Mouse (Mus musculus): ENCODE data around the gene Cxcl3. TPM values are rescaled to one million over a fixed set of nuclear protein-coding genes. Genes with fewer than 3 reads are reported as not detected.
"Not testable (repeated sequence)": the region's sequence is repeated elsewhere in the genome, so short reads cannot be mapped to it uniquely, and the experiment has no call there.

The Cxcl3 gene
- total and polyA plus RNA-seq, 2 experiments: not detected

- Histone ChIP-seq H3K4me3 (ENCODE audit: insufficient read depth, low read depth, low read length) (no peak overlapping the region), H3K27me3 (ENCODE audit: control insufficient read depth, insufficient read depth, low read length) (no peaks in the 10 kb centered on the region), H3K9ac (ENCODE audit: low read depth, low read length) (no peak overlapping the region), H3K79me2 (ENCODE audit: control insufficient read depth, insufficient read depth, low read length) (no peaks in the 10 kb centered on the region), H3K36me3 (ENCODE audit: control insufficient read depth, insufficient read depth, low read length) (no peaks in the 10 kb centered on the region), H3K4me1 (ENCODE audit: control insufficient read depth, insufficient read depth, low read length) (no peaks in the 10 kb centered on the region), H3K27ac (replicated peaks; ENCODE audit: insufficient read depth, low read depth, low read length) (no peak overlapping the region)
- 84% methylated on average over 4 of the region's 4 CpGs for WGBS
- TF ChIP-seq CTCF (IDR thresholded peaks at IDR 0.05; ENCODE audit: low read depth, low read length): peak; percentile 34; the same call in 1 of the 2 replicates
- TF ChIP-seq POLR2A (IDR thresholded peaks at IDR 0.05; ENCODE audit: extremely low read depth, insufficient read depth, low read length): no peak
- peak; percentile 20 for DNase-seq (ENCODE audit: extremely low read depth, low read depth, low spot score)
Observed at GRCm38 (mm10) chr5:90788114-90788513, 2.2 kb downstream of the Cxcl3 start.

GRCm38 (mm10) chr5:90789306-90790073 is 3.6 kb downstream of the Cxcl3 start:
- TF ChIP-seq POLR2A (IDR thresholded peaks at IDR 0.05; ENCODE audit: extremely low read depth, insufficient read depth, low read length) (no peak), CTCF (IDR thresholded peaks at IDR 0.05; ENCODE audit: low read depth, low read length) (no peak)
- no peak overlapping the region for H3K9ac ChIP-seq (ENCODE audit: low read depth, low read length)
- H3K4me1 ChIP-seq (ENCODE audit: control insufficient read depth, insufficient read depth, low read length): no peaks in the 10 kb centered on the region
- no peaks in the 10 kb centered on the region for H3K27me3 ChIP-seq (ENCODE audit: control insufficient read depth, insufficient read depth, low read length)
- H3K4me3 ChIP-seq (ENCODE audit: insufficient read depth, low read depth, low read length): no peak overlapping the region
- H3K36me3 ChIP-seq (ENCODE audit: control insufficient read depth, insufficient read depth, low read length): no peaks in the 10 kb centered on the region
- H3K27ac ChIP-seq (replicated peaks; ENCODE audit: insufficient read depth, low read depth, low read length): no peak overlapping the region
- no peaks in the 10 kb centered on the region for H3K79me2 ChIP-seq (ENCODE audit: control insufficient read depth, insufficient read depth, low read length)
- DNase-seq (ENCODE audit: extremely low read depth, low read depth, low spot score): no peak
- 70% methylated on average over 11 of the region's 11 CpGs for WGBS

- 64% methylated on average over 8 of the region's 8 CpGs for WGBS
- TF ChIP-seq POLR2A (IDR thresholded peaks at IDR 0.05; ENCODE audit: extremely low read depth, insufficient read depth, low read length): no peak
- TF ChIP-seq CTCF (IDR thresholded peaks at IDR 0.05; ENCODE audit: low read depth, low read length): no peak
- no peak overlapping the region for H3K27ac ChIP-seq (replicated peaks; ENCODE audit: insufficient read depth, low read depth, low read length)
- H3K27me3 ChIP-seq (ENCODE audit: control insufficient read depth, insufficient read depth, low read length): no peaks in the 10 kb centered on the region
- no peak overlapping the region for H3K4me3 ChIP-seq (ENCODE audit: insufficient read depth, low read depth, low read length)
- no peak for DNase-seq (ENCODE audit: extremely low read depth, low read depth, low spot score)
- H3K4me1 ChIP-seq (ENCODE audit: control insufficient read depth, insufficient read depth, low read length): no peaks in the 10 kb centered on the region
- H3K36me3 ChIP-seq (ENCODE audit: control insufficient read depth, insufficient read depth, low read length): no peaks in the 10 kb centered on the region
- no peaks in the 10 kb centered on the region for H3K79me2 ChIP-seq (ENCODE audit: control insufficient read depth, insufficient read depth, low read length)
- no peak overlapping the region for H3K9ac ChIP-seq (ENCODE audit: low read depth, low read length)
Observed at GRCm38 (mm10) chr5:90790074-90790502, 4.2 kb downstream of the Cxcl3 start.

- 43% methylated on average over 5 of the region's 5 CpGs for WGBS
- TF ChIP-seq CTCF (IDR thresholded peaks at IDR 0.05; ENCODE audit: low read depth, low read length) (no peak), POLR2A (IDR thresholded peaks at IDR 0.05; ENCODE audit: extremely low read depth, insufficient read depth, low read length) (no peak)
- no peak for DNase-seq (ENCODE audit: extremely low read depth, low read depth, low spot score)
Observed at GRCm38 (mm10) chr5:90794195-90794625, 8.3 kb downstream of the Cxcl3 start, which contains the start of gene Cxcl15. Cxcl15 (plus strand) TSS chr5:90794534.

GRCm38 (mm10) chr5:90795392-90795791 is 9.5 kb downstream of the Cxcl3 start:
- not testable (repeated sequence) for H3K4me1 ChIP-seq (ENCODE audit: control insufficient read depth, insufficient read depth, low read length); H3K27me3 ChIP-seq (ENCODE audit: control insufficient read depth, insufficient read depth, low read length); H3K9ac ChIP-seq (ENCODE audit: low read depth, low read length); H3K4me3 ChIP-seq (ENCODE audit: insufficient read depth, low read depth, low read length); DNase-seq (ENCODE audit: extremely low read depth, low read depth, low spot score); H3K79me2 ChIP-seq (ENCODE audit: control insufficient read depth, insufficient read depth, low read length); H3K36me3 ChIP-seq (ENCODE audit: control insufficient read depth, insufficient read depth, low read length); H3K27ac ChIP-seq (replicated peaks; ENCODE audit: insufficient read depth, low read depth, low read length)
- WGBS: 91% methylated on average over 2 of the region's 2 CpGs

More at GRCm38 (mm10) chr5:90794195-90794625, 8.3 kb downstream of the Cxcl3 start, which contains the start of gene Cxcl15:
- Histone ChIP-seq H3K36me3 (ENCODE audit: control insufficient read depth, insufficient read depth, low read length) (no peaks in the 10 kb centered on the region), H3K79me2 (ENCODE audit: control insufficient read depth, insufficient read depth, low read length) (no peaks in the 10 kb centered on the region), H3K4me3 (ENCODE audit: insufficient read depth, low read depth, low read length) (no peak within 1 kb of the TSS), H3K27me3 (ENCODE audit: control insufficient read depth, insufficient read depth, low read length) (no peaks in the 10 kb centered on the region), H3K27ac (replicated peaks; ENCODE audit: insufficient read depth, low read depth, low read length) (no peak within 1 kb of the TSS), H3K9ac (ENCODE audit: low read depth, low read length) (no peak within 1 kb of the TSS), H3K4me1 (ENCODE audit: control insufficient read depth, insufficient read depth, low read length) (no peaks in the 10 kb centered on the region)

GRCm38 (mm10) chr5:90804574-90804973 is 18.7 kb downstream of the Cxcl3 start:
- Histone ChIP-seq H3K27me3 (ENCODE audit: control insufficient read depth, insufficient read depth, low read length) (no peaks in the 10 kb centered on the region), H3K36me3 (ENCODE audit: control insufficient read depth, insufficient read depth, low read length) (no peaks in the 10 kb centered on the region), H3K79me2 (ENCODE audit: control insufficient read depth, insufficient read depth, low read length) (no peaks in the 10 kb centered on the region), H3K4me3 (ENCODE audit: insufficient read depth, low read depth, low read length) (no peak overlapping the region), H3K4me1 (ENCODE audit: control insufficient read depth, insufficient read depth, low read length) (no peaks in the 10 kb centered on the region), H3K9ac (ENCODE audit: low read depth, low read length) (no peak overlapping the region), H3K27ac (replicated peaks; ENCODE audit: insufficient read depth, low read depth, low read length) (no peak overlapping the region)
- DNase-seq (ENCODE audit: extremely low read depth, low read depth, low spot score): no peak
- TF ChIP-seq POLR2A (IDR thresholded peaks at IDR 0.05; ENCODE audit: extremely low read depth, insufficient read depth, low read length): no peak
